Mouse (Mus musculus): ENCODE results near the gene Hist1h3d.
"Not testable (repeated sequence)": the region's sequence is repeated elsewhere in the genome, so short reads cannot be mapped to it uniquely, and the experiment has no call there.

The Hist1h3d gene

GRCm38 (mm10) chr13:23542225-23542980 is 33.2 kb upstream of the Hist1h3d start:
- DNase-seq (ENCODE audit: low spot score in 2 of 2): not testable (repeated sequence)

GRCm38 (mm10) chr13:23542999-23543607 is 32.5 kb upstream of the Hist1h3d start, which contains the start of gene Hist1h2bh:
Hist1h2bh (minus strand) TSS chr13:23543392.
- peak; percentile 67 to 90 for DNase-seq (ENCODE audit: low spot score in 2 of 2)

DNA sequence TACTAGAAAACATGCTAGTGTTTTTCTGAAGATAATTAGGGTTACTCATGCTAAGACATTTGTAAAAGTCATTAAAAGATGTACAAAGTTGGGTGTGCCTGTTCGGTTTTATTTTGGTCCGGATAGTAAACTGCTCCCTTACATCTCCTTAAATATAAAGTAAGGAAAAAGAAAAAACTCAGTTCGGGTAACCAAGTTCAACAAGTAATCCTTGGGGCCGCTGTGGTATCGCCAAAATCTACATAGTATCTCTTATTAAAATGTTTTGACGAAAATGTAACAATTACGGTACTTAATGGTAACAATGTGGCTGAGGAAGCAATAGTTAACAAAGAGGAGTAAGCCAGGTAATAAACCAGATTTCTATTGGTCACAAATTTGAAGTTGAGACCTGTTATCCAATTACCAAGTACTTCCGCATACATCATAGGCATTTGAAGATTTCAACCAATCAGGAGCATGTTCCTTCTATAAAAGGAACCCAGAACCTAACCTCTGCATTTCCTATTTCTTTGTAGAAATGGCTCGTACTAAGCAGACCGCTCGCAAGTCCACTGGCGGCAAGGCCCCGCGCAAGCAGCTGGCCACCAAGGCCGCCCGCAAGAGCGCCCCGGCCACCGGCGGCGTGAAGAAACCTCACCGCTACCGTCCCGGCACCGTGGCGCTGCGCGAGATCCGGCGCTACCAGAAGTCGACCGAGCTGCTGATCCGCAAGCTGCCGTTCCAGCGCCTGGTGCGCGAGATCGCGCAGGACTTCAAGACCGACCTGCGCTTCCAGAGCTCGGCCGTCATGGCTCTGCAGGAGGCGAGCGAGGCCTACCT is 31.4 kb upstream of the Hist1h3d start, which contains the start of gene Hist1h3f:
Gene Hist1h3f, plus strand, starts transcription at position 88 of the 822 bp plus-strand sequence.
- peak in 1 of 2 experiments; percentile 70 for DNase-seq (ENCODE audit: low spot score in 2 of 2)

- not testable (repeated sequence) for DNase-seq (ENCODE audit: low spot score in 2 of 2)
These were observed 30.8 kb upstream of the Hist1h3d start for GRCm38 (mm10) chr13:23544787-23545120.

GRCm38 (mm10) chr13:23546694-23547093 is 28.9 kb upstream of the Hist1h3d start:
- no peak for DNase-seq (ENCODE audit: low spot score in 2 of 2)

DNA sequence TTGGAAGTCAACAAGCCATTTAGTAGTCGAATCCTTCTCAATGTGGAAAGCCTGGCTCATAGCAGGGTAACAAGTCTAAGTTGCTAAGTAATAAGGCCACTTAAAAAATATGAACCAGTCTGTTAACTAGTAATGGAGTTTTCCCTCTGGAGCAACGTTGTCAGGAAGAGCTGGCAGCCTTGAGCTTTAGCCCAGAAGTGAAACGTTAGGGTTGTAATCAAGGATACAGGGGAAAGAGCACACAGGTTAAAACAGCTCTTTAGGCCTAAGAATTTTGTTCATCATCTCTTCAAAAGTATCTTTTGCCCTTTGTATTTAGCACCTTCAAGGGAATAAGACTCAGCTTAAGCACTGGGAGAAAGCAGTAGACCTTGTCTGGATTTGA is 24.8 kb upstream of the Hist1h3d start:
- DNase-seq (ENCODE audit: low spot score in 2 of 2): no peak

DNA sequence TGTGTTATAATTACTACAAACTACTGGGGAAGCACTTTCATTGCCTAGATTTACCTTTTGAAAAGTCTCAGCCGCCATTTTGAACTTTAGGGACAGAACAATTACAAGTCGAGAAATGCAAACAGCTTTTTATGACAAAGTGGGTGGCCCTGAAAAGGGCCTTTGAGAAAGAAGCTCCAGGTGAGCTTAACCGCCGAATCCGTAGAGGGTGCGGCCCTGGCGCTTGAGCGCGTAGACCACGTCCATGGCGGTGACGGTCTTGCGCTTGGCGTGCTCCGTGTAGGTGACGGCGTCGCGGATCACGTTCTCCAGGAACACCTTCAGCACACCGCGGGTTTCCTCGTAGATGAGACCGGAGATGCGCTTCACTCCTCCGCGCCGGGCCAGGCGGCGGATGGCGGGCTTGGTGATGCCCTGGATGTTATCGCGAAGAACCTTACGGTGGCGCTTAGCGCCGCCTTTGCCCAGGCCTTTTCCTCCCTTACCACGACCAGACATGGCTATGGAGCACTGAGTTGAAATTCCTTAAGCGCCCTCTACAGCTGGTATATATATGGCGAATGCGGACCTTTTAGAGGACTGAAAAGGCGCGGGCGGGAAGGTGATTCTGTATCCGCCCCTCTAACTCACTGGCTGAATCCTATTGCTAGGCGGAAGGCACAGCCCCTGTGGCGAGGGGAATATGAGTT is 24.3 kb upstream of the Hist1h3d start, which contains the start of gene Hist1h4f:
Gene Hist1h4f, minus strand, starts transcription at position 503 of the 689 bp plus-strand sequence.
- peak; percentile 91 for DNase-seq (ENCODE audit: low spot score in 2 of 2)

- no peak for DNase-seq (ENCODE audit: low spot score in 2 of 2)
These were observed 23.3 kb upstream of the Hist1h3d start for GRCm38 (mm10) chr13:23551931-23552914.

DNA sequence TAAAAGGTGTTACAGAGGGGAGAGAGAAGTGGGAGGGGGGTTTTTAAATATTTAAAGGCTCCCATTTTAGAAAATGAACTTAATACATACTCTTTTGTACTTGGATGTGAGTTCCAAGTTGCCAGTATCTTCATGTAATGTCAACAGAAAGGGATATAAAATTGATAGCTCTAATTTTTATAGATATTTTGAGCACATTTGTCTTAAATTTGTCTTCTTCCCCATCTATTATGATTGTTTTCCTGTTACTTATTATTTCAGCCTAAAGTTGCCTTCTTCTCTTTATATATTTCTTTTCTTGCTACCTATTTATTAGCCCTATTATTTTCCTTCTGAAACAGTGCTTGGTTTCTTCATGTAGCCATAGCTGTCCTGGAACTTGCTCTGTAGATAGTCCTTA is 22.6 kb upstream of the Hist1h3d start, which contains the start of gene Hist1h1d:
Gene Hist1h1d, plus strand, starts transcription at position 301 of the 400 bp plus-strand sequence.
- no peak for DNase-seq (ENCODE audit: low spot score in 2 of 2)

DNA sequence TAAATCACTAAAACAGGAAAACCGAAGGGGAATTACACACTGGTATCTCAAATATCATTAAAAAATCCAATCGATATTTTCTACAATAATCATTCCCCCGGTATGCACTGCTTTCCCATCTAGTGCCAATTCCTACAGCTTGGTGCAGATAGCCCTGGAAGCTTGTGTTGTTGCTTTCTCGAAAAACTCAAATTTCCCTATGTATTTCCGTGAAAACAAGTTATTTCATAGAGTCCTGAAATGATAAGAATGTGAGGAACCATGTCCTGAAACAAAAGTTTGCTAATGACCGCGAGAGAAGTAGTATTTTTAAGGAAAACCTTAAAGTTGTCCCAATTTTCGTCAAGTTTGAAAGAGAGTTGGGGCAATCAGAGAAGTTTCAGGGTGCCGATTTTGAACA is 21.2 kb upstream of the Hist1h3d start:
- DNase-seq (ENCODE audit: low spot score in 2 of 2): no peak

GRCm38 (mm10) chr13:23554925-23555838 is 20.4 kb upstream of the Hist1h3d start:
- peak; percentile 76 to 79 for DNase-seq (ENCODE audit: low spot score in 2 of 2)

GRCm38 (mm10) chr13:23555839-23556416 is 19.6 kb upstream of the Hist1h3d start:
- peak in 1 of 2 experiments; percentile 79 for DNase-seq (ENCODE audit: low spot score in 2 of 2)

DNA sequence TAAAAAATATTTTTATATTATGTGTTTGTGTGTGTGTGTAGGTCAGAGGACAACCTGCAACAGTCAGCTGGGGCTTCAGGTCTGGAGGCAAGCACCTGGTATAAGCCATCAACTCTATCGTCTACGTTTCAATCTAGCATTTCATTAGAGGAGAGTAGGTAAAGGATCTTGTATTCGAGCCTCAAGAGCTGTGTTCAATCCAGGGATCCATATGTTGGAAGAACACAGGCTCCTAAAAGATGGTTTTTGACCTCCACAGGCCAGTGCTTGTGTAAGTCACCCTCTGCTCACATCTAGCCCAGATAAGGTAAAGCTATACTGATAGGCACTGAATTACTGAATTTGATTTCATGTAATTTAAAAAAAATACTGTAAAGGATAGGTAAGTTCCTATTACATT is 18.7 kb upstream of the Hist1h3d start:
- no peak for DNase-seq (ENCODE audit: low spot score in 2 of 2)

DNA sequence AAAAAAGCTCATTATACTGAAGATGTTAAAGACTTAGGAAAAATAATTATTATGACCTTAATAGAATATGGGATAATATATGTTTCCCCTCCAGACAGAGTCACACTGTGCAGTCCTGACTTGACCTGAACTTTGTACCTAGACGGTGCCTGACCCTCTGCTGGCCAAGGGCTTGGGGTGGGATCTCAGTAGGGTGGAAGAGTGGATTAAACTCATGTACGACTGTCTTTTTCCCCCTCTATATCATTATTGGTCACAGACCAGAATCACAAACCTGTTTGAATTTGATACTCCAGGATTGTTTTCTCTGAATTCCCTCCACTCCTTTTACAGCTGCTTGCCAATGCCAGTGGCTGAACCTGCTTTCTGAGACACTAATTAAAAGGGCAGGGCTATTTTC is 14.9 kb upstream of the Hist1h3d start:
- not testable (repeated sequence) for DNase-seq (ENCODE audit: low spot score in 2 of 2)

DNA sequence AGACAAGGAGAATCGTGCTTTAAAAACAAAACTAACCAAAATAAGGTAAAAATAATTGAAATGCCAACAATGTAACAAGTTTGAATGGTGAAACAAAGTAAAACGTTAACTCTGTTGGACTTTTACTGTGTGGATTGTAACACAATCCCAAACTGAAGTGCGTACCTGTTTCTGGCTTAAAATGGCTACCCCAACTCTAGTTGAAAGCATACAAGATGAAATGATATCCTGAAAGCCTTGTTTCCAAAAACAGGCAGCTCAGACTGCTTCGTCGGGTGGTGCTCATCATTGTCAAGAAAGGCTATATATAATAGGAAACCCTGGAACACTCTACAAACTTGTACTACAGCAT is 14.1 kb upstream of the Hist1h3d start:
- DNase-seq (ENCODE audit: low spot score in 2 of 2): not testable (repeated sequence)

DNA sequence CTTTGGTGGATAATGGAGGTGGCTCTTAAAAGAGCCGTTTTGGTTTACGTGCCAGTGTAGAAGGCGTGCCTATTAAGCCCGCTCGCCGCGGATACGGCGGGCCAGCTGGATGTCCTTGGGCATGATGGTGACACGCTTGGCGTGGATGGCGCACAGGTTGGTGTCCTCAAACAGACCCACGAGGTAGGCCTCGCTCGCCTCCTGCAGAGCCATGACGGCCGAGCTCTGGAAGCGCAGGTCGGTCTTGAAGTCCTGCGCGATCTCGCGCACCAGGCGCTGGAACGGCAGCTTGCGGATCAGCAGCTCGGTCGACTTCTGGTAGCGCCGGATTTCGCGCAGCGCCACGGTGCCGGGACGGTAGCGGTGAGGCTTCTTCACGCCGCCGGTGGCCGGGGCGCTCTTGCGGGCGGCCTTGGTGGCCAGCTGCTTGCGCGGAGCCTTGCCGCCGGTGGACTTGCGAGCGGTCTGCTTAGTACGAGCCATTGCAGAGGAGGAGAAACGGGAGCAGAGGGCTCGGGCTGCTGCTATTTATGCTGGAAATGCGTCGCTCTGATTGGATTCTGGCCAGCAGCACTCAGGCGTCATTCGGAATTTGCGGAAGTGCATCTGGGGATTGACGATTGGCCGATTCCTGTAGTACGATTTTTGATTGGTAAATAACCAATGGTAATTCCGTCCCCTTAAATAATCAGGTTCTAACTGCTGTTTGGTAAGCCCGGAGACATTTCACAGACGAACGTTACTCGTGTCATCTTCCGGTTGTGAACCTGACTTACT is 13.5 kb upstream of the Hist1h3d start, which contains the start of gene Hist1h3e:
Gene Hist1h3e, minus strand, starts transcription at position 487 of the 777 bp plus-strand sequence.
- DNase-seq (ENCODE audit: low spot score in 2 of 2): peak; percentile 92 to 95

GRCm38 (mm10) chr13:23562699-23563462 is 12.7 kb upstream of the Hist1h3d start:
- no peak for DNase-seq (ENCODE audit: low spot score in 2 of 2)

All from right cerebral cortex, postnatal 36 days (tissue).